Mouse (Mus musculus): Measurements from ENCODE around the gene Lsm2.

DNA sequence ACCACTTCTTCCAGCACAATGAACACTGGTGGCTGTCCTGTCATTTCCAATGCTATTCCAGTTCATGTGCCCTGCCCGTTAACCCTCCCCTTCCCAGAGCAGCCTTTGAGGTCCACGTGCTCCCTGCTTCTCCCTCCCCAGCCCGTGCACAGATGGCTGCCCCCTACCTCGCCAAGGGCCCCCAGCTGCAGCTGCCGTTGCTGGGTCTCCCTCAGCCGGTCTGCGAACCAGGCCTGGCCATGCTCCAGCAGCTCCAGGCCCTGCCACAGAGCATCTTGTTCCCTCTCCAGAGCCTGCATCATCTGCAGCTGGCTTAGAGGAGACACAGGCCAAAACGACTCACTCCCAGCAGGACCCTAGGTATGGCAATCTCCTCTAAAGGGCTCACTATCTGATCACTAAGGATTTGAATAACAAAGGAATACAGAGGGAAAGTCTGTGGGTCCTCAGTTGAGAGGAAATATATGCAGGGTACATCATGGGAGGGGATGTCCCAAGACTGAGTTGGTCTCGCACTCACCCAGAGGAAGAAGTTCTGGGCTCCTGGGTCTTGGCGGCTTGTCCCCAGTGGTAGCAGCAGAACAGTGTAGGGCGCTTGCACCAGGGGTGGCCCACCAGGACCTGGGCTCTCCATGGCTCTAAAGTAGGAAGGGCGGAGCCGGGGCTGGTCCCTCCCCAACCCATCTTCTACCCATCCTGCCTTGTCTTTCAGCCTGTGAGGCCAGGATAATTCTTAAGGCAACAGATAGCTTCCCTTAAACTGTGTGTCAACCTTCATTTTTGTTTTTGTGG is 45.8 kb downstream of the Lsm2 start, which contains the start of gene Sapcd1:
- TF ChIP-seq POLR2A (IDR thresholded peaks at IDR 0.05; ENCODE audit: low read depth, low read length) (no peak), CTCF (IDR thresholded peaks at IDR 0.05; ENCODE audit: extremely low read depth, insufficient read depth, insufficient read length, insufficient replicate concordance) (peak; percentile 7; the same call in 1 of the 2 replicates)
